Mouse (Mus musculus) thymus, adult 2 months (tissue): ENCODE measurements around the gene Xrcc1. TPM values are rescaled to one million over a fixed set of nuclear protein-coding genes. Genes with fewer than 3 reads are reported as not detected.
A peak's percentile ranks its signal among the peaks of the same experiment; 100 is the strongest.
"Not testable (repeated sequence)": the region's sequence is repeated elsewhere in the genome, so short reads cannot be mapped to it uniquely, and the experiment has no call there.

Source experiments
- DNase-seq: peaks from one replicate; pipeline ENCODE4 v3.0.0; 2021
- H3K27ac ChIP-seq: fragments of 200-500 bp; 2 replicates; pipeline ENCODE4 v1.5.1; 2012; ENCODE audit warnings: low read length, control low read depth; ENCODE audit not compliant: control insufficient read depth, insufficient read depth
- H3K27me3 ChIP-seq: fragments of 200-500 bp; 2 replicates; pipeline ENCODE4 v1.6.1; 2012; ENCODE audit warnings: mild to moderate bottlenecking, low read length, moderate library complexity, mixed read lengths; ENCODE audit not compliant: control insufficient read depth, insufficient read depth
- H3K36me3 ChIP-seq: fragments of 200-500 bp; 2 replicates; pipeline ENCODE4 v1.6.1; 2012; ENCODE audit warnings: mild to moderate bottlenecking, low read length, moderate library complexity; ENCODE audit not compliant: control insufficient read depth, insufficient read depth
- H3K4me1 ChIP-seq: fragments of 200-500 bp; replicated peaks from 2 replicates; pipeline ENCODE4 v1.6.1; 2012; ENCODE audit warnings: low read length; ENCODE audit not compliant: control insufficient read depth, insufficient read depth
- H3K4me3 ChIP-seq: fragments of 200-500 bp; 2 replicates; pipeline ENCODE4 v1.5.1; 2012; ENCODE audit warnings: mild to moderate bottlenecking, low read length, control low read depth, moderate library complexity; ENCODE audit not compliant: control insufficient read depth, insufficient read depth
- CTCF ChIP-seq: fragments of 200-500 bp; IDR thresholded peaks from 2 replicates; pipeline ENCODE4 v1.5.1; 2012; ENCODE audit warnings: mild to moderate bottlenecking, control low read depth, low read length, moderate library complexity, borderline replicate concordance; ENCODE audit not compliant: control insufficient read depth, poor library complexity, insufficient read depth; ENCODE audit errors: extremely low read depth
- POLR2A ChIP-seq: fragments of 200-500 bp; IDR thresholded peaks from 2 replicates; pipeline ENCODE4 v1.6.1; 2012; ENCODE audit warnings: mild to moderate bottlenecking, low read length, control low read depth, moderate library complexity; ENCODE audit not compliant: control insufficient read depth, poor library complexity, insufficient read depth; ENCODE audit errors: extremely low read depth
- WGBS: fragments of 180-500 bp; shearing (Covaris S2); methylation state at CpG from one replicate; pipeline ENCODE4 v1.1.7; 2018; 5-methylcytosine and 5-hydroxymethylcytosine counted together
- polyA plus RNA-seq: library from polyadenylated mRNA; depleted of rRNA; stranded (reverse); fragments of >200 nt; gene quantifications from 2 replicates; pipeline ENCODE4 v1.2.3, GENCODE M21; 2012

The Xrcc1 gene
- polyA plus RNA-seq, 1 experiment = 115 TPM

DNA sequence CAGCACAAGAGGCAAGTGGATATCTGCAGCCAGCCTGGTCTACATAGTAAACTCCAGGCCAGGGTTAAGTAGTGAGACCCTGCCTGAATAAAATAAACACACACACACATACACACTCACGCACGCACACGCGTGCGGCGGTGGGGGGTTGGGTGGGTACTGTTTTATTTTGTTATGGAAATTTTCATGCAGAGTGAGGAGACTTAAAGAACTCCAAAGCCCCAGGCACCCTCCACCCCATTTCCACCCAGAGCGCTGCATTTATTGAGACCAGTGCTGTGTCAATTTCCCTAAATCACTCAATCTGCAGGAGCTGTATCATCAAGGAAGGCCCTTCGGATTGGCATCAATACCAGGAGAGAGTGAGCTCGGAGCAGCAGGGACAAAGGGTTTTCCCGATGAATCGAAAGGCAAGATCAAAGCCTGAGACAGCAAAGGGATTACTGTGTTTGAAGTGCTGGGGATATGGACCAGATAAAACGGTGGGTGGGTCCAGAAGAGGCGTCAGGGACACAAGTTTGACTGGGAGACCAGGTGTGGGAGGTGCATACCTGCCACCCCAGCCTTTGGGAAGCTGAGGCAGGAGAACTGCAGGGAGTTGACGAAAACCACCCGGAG is 40.5 kb upstream of the Xrcc1 start:
- Histone ChIP-seq H3K27me3 (no peaks in the 10 kb centered on the region; the same call in none of the 2 replicates), H3K27ac (no peak overlapping the region), H3K4me3 (no peak overlapping the region), H3K4me1 (peaks cover 8% of the 10 kb centered on the region; the same call in 1 of the 2 replicates), H3K36me3 (no peaks in the 10 kb centered on the region)
- DNase-seq = no peak
- WGBS = 92% methylated on average over 15 of the region's 15 CpGs
- TF ChIP-seq POLR2A = no peak
- no peak for TF ChIP-seq CTCF

DNA sequence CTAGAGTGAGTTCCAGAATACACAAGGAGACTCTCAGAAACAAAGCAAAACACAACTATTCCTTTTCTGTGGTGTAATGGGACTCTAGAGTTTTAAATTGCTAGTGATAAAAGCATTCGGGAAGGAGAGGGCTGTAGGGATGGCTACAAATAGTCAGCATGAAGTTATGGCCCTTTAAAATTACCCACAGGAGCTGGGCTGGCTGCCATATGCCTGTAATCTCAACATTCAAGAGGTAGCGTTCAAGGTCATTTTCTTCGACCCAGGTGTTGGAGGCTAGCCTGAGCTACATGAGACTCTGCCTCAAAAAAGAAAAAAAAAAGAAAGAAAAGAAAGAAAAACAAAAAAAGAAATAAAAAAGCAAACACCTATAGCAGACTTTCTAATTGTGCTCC is 40.0 kb upstream of the Xrcc1 start:
- Histone ChIP-seq H3K36me3 (no peaks in the 10 kb centered on the region), H3K4me1 (peaks cover 8% of the 10 kb centered on the region; the same call in 1 of the 2 replicates), H3K27me3 (no peaks in the 10 kb centered on the region; the same call in 1 of the 2 replicates), H3K4me3 (no peak overlapping the region), H3K27ac (no peak overlapping the region)
- TF ChIP-seq POLR2A (no peak), CTCF (no peak)
- 69% methylated on average over 3 of the region's 3 CpGs for WGBS
- DNase-seq = no peak

DNA sequence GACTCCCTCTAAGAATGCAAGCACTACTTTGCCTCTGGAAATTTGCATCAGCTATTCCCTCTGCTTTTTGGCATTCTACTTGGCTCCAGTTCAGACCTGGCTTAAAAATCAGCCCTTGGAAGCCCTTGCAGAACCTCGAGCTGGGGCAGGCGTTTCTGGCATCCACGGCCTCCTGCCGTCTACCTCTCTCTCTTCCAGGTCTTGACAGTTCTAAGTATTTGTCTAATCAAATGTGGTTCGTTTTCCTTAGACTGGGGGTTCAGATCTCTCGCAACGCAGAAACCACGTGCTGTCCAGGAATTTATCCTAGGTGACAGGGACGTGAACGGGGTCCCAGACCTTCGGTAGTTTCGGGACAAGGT is 39.6 kb upstream of the Xrcc1 start:
- no peak for TF ChIP-seq CTCF
- TF ChIP-seq POLR2A = no peak
- peak overlapping the region; percentile 84 for H3K4me3 ChIP-seq
- no peak overlapping the region for H3K27ac ChIP-seq
- WGBS = 26% methylated on average over 12 of the region's 12 CpGs
- H3K4me1 ChIP-seq = peaks cover 8% of the 10 kb centered on the region; the same call in 1 of the 2 replicates
- DNase-seq = no peak
- H3K36me3 ChIP-seq = no peaks in the 10 kb centered on the region
- H3K27me3 ChIP-seq = no peaks in the 10 kb centered on the region; the same call in 1 of the 2 replicates

- under 1% methylated on average over 84 of the region's 84 CpGs for WGBS
- Histone ChIP-seq H3K36me3 (no peaks in the 10 kb centered on the region), H3K4me3 (peak within 1 kb of the TSS; percentile 84), H3K27me3 (no peaks in the 10 kb centered on the region; the same call in 1 of the 2 replicates), H3K4me1 (peaks cover 8% of the 10 kb centered on the region; the same call in 1 of the 2 replicates), H3K27ac (no peak within 1 kb of the TSS)
- TF ChIP-seq POLR2A = no peak
- TF ChIP-seq CTCF = no peak
- peak; percentile 66 for DNase-seq
These were observed 39.0 kb upstream of the Xrcc1 start, which contains the start of gene Zfp428 for GRCm38 (mm10) chr7:24506838-24507725. Gene Zfp428 (plus strand): TSS chr7:24507006.

DNA sequence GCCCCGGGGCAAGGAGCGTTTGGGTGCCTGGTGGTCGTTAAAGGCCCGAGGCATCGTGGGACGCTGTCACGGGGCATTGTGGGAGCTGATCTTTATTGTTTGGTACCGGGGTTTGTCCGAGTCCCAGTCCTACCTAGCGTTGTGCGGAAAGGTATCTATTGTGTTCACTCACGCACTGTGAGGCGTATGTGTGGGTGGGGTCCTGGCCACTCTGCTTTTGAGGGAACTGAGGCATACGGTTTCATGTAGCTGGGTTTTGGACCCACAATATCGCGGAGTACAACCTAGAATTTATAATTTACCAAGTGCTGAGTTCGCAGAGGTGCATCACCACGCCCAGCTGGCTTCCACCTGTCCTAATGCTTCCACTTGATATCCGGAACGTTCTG is 38.4 kb upstream of the Xrcc1 start:
- Histone ChIP-seq H3K27ac (no peak overlapping the region), H3K27me3 (no peaks in the 10 kb centered on the region; the same call in 1 of the 2 replicates), H3K4me1 (peaks cover 8% of the 10 kb centered on the region; the same call in 1 of the 2 replicates), H3K4me3 (peak overlapping the region; percentile 84), H3K36me3 (no peaks in the 10 kb centered on the region)
- DNase-seq = no peak
- WGBS = 2% methylated on average over 20 of the region's 20 CpGs
- TF ChIP-seq POLR2A (no peak), CTCF (no peak)

DNA sequence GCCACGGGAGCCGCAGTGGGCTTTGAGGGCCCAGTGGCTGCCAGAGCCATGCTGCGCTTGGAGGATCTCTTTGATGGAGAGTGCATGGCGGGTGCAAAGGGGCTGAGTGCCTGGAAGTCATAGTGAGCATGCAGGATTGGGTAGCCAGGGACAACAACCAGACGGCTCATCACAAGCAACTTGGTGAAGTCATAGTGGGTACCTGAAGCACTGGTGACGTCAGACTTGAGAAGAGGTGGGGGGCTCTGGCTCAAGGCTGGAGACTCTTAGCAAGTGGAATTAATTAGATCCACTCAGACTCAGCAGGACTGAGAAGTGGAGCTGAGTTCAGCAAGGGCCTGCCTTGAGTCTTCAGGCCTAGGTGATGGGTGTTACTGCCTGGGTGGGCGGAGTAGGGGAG is 33.7 kb upstream of the Xrcc1 start, which contains the start of gene AC161166.1:
Gene AC161166.1, minus strand, starts transcription at position 101 of the 400 bp plus-strand sequence.
- no peak for TF ChIP-seq CTCF
- no peak within 1 kb of the TSS for H3K27ac ChIP-seq
- no peaks in the 10 kb centered on the region for H3K27me3 ChIP-seq
- H3K36me3 ChIP-seq = no peaks in the 10 kb centered on the region
- H3K4me1 ChIP-seq = peaks cover 4% of the 10 kb centered on the region; the same call in 1 of the 2 replicates
- H3K4me3 ChIP-seq = no peak within 1 kb of the TSS
- 98% methylated on average over 7 of the region's 7 CpGs for WGBS
- no peak for DNase-seq

DNA sequence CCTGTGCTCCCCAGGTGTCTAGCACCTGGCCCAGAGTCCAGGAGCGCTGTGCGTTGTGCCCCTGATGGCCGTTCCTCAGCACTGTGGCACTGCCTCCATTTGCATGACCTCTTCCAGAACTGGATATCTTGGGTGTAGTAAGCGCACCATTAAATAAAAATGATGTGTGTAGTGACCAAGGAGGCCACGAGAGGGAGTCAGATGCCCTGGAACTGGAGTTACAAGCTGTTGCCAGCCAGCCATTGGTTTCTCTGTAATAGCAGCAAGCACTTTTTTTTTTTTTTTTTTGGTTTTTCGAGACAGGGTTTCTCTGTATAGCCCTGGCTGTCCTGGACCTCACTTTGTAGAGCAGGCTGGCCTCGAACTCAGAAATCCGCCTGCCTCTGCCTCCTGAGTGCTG is 29.8 kb upstream of the Xrcc1 start:
- not testable (repeated sequence) for H3K4me1 ChIP-seq, H3K27ac ChIP-seq, H3K36me3 ChIP-seq, DNase-seq, H3K4me3 ChIP-seq, H3K27me3 ChIP-seq
- WGBS = 90% methylated on average over 8 of the region's 8 CpGs
